Mouse (Mus musculus) activated CD4-positive, CD25-positive, alpha-beta regulatory T cell, adult 9 weeks (primary cell): ENCODE measurements around the gene Rad51d. TPM values are rescaled to one million over a fixed set of nuclear protein-coding genes. Genes with fewer than 3 reads are reported as not detected.

Source experiments
- polyA plus RNA-seq: library from polyadenylated mRNA; unstranded; fragments of 100-300 nt; shearing (Covaris generic); gene quantifications from one replicate; pipeline ENCODE4 v1.2.1, GENCODE M21; 2017

Rad51d gene
- 35.0 TPM for polyA plus RNA-seq

GRCm38 (mm10) chr11:82890342-82890762 is at the start of gene Rad51d:
TSS of gene Rad51d (minus strand) at chr11:82890614.

GRCm38 (mm10) chr11:82910250-82910649 is 19.8 kb upstream of the Rad51d start, which contains the start of gene Unc45b:
TSS of gene Unc45b (plus strand) at chr11:82910550.

GRCm38 (mm10) chr11:82907651-82908607 is 17.5 kb upstream of the Rad51d start, which contains the start of gene Nle1:
TSS of gene Nle1 (minus strand) at chr11:82908411.

GRCm38 (mm10) chr11:82891936-82892335 is 1.5 kb upstream of the Rad51d start, which contains the start of gene Fndc8:
TSS of gene Fndc8 (plus strand) at chr11:82892124.

GRCm38 (mm10) chr11:82871031-82871446 is 19.4 kb downstream of the Rad51d start, which contains the start of gene Rffl:
TSS of gene Rffl (minus strand) at chr11:82871210.

Other genes with a start within 250 kb of the Rad51d start
- gene Cct6b, start 126.3 kb downstream of the Rad51d start, polyA plus RNA-seq: 0.15 TPM
- gene Zfp830, start 126.3 kb downstream of the Rad51d start, polyA plus RNA-seq: 37.4 TPM
- 40.9 TPM for gene Lig3, start 109.5 kb downstream of the Rad51d start, polyA plus RNA-seq
- 13.2 TPM for gene Rffl, start 19.4 kb downstream of the Rad51d start, polyA plus RNA-seq
- gene Fndc8, start 1.5 kb upstream of the Rad51d start, polyA plus RNA-seq: 0.24 TPM
- 36.6 TPM for gene Nle1, start 17.8 kb upstream of the Rad51d start, polyA plus RNA-seq
- not detected for gene Unc45b, start 19.9 kb upstream of the Rad51d start, polyA plus RNA-seq
- 53.0 TPM for gene Slfn5, start 60.7 kb upstream of the Rad51d start, polyA plus RNA-seq
- gene Slfn9, start 101.2 kb upstream of the Rad51d start, polyA plus RNA-seq: 23.4 TPM
- 148 TPM for gene Slfn8, start 130.2 kb upstream of the Rad51d start, polyA plus RNA-seq
- gene Slfn2, start 174.5 kb upstream of the Rad51d start, polyA plus RNA-seq: 617 TPM
- gene Slfn1, start 226.2 kb upstream of the Rad51d start, polyA plus RNA-seq: 239 TPM